Mouse (Mus musculus): ENCODE results near the gene Gm5475. TPM values are rescaled to one million over a fixed set of nuclear protein-coding genes. Genes with fewer than 3 reads are reported as not detected.
A peak's percentile ranks its signal among the peaks of the same experiment; 100 is the strongest.

Gene Gm5475
- polyA plus RNA-seq, 1 experiment from 2014 or later = 0.04 TPM

DNA sequence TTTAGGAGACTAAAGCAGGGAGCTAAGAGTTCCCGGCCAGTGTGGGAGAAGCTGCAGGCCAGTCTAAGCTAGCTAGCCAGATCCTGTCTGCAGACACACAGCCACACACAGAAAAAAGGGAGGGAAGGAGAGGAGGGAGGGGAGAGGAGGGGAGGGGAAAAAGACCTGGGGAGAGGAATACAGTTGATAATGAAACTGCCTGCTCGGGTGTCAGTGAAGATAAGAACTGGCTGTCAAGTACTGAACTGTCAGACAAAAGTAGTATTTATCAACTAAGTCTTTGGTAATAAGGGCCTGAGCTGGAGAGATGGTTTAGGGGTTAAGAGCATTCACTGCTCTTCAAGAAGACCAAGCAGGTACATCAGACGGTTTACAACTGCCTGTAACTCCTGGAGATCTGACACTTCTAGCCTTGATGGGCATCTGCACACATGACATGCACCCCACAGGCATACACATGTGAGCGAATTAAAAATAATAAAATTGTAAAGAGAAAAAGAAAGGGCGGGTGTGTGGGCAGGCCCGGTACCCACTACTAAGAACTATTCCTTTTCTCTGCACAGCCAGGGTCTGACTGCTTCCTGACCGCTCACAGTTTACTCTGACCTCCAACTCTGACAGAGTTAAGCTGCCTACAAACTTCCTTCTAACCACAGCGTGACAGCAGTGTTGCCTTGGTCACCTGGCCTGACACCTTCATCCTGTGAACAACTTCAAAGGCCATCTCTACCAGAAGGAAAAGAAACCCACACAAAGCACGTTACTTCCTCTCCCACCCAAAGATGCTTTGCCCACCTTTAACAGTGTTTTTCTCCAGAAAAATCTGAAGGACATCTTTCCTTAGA, 1.8 kb upstream of the Gm5475 start:
- Histone ChIP-seq H3K4me1 (ENCODE audit: control insufficient read depth, low read depth, low read length) (peaks cover 76% of the 10 kb centered on the region), H3K4me3 (ENCODE audit: low read depth, low read length) (peak overlapping the region; percentile 84)

DNA sequence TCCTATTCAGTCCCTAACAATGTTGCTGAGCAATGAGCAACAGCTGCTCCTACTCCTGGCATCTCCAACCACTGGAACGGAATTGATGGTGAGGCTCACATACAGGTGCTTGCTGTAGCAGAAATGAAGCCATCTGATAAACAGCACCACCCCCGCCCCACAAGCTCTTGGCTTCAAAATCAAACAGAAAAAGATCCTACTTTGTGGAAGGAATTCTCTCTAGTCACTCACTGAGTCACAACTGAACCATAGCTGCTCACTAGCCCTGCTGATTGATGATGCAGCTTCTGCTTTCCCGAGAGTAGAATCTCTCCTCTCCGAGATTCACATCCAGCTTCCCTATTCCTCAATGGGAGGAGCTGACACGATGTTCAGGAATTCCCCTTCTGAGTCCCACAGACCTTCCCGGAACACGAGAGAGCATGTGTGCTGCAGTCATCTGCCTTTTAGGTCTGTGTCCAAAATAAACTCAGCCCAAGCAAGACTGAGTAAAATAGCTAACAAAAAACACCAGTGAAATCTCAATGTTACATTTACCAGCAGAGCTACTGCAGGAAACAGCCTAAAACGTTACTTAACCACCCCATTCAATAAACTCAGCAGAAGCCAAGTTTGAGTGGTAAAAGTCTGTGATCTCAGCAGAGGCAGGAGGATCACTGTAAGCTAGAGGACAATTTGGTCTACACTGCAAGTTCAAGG, 739 bp upstream of the Gm5475 start:
- peaks cover 16% of the 10 kb centered on the region for H3K27me3 ChIP-seq (ENCODE audit: control insufficient read depth, insufficient read depth, low read depth, low read length)
- H3K4me2 ChIP-seq (ENCODE audit: low read depth, low read length) = peak overlapping the region; percentile 74
- ATAC-seq (ENCODE audit: low read depth) = no peak
- H3K4me3 ChIP-seq (ENCODE audit: low read depth, low read length) = peak overlapping the region; percentile 84
- peak overlapping the region; percentile 97 for H3K27ac ChIP-seq (ENCODE audit: low read length)
- no peaks in the 10 kb centered on the region for H3K36me3 ChIP-seq (ENCODE audit: control insufficient read depth, insufficient read depth)
- 10% methylated on average over 8 of the region's 8 CpGs for WGBS (ENCODE audit: insufficient replicate concordance)
- peak overlapping the region; percentile 98 for H3K9ac ChIP-seq (ENCODE audit: low read depth, low read length)
- no peaks in the 10 kb centered on the region for H3K9me3 ChIP-seq (replicated peaks; ENCODE audit: control insufficient read depth, low read length)
- peaks cover 65% of the 10 kb centered on the region for H3K4me1 ChIP-seq (ENCODE audit: control insufficient read depth, low read depth, low read length)

More for the DNA sequence above, 1.8 kb upstream of the Gm5475 start:
- Histone ChIP-seq H3K27ac (ENCODE audit: low read length) (peak overlapping the region; percentile 97), H3K9me3 (replicated peaks; ENCODE audit: control insufficient read depth, low read length) (no peaks in the 10 kb centered on the region), H3K27me3 (ENCODE audit: control insufficient read depth, insufficient read depth, low read depth, low read length) (peaks cover 13% of the 10 kb centered on the region), H3K9ac (ENCODE audit: low read depth, low read length) (peak overlapping the region; percentile 98), H3K36me3 (ENCODE audit: control insufficient read depth, insufficient read depth) (no peaks in the 10 kb centered on the region), H3K4me2 (ENCODE audit: low read depth, low read length) (peak overlapping the region; percentile 74)
- peak; percentile 71 for ATAC-seq (ENCODE audit: low read depth)
- 20% methylated on average over 9 of the region's 9 CpGs for WGBS (ENCODE audit: insufficient replicate concordance)

GRCm38 (mm10) chr15:100422476-100422875, 529 bp downstream of the Gm5475 start:
- peaks cover 16% of the 10 kb centered on the region for H3K27me3 ChIP-seq (ENCODE audit: control insufficient read depth, insufficient read depth, low read depth, low read length)
- H3K9me3 ChIP-seq (replicated peaks; ENCODE audit: control insufficient read depth, low read length) = no peaks in the 10 kb centered on the region
- H3K4me2 ChIP-seq (ENCODE audit: low read depth, low read length) = peak overlapping the region; percentile 74
- WGBS (ENCODE audit: insufficient replicate concordance) = 0% methylated on average over 42 of the region's 44 CpGs
- peak overlapping the region; percentile 84 for H3K4me3 ChIP-seq (ENCODE audit: low read depth, low read length)
- no peaks in the 10 kb centered on the region for H3K36me3 ChIP-seq (ENCODE audit: control insufficient read depth, insufficient read depth)
- H3K27ac ChIP-seq (ENCODE audit: low read length) = peak overlapping the region; percentile 97
- H3K9ac ChIP-seq (ENCODE audit: low read depth, low read length) = peak overlapping the region; percentile 98
- peak; percentile 28 for ATAC-seq (ENCODE audit: low read depth)
- H3K4me1 ChIP-seq (ENCODE audit: control insufficient read depth, low read depth, low read length) = peaks cover 54% of the 10 kb centered on the region

DNA sequence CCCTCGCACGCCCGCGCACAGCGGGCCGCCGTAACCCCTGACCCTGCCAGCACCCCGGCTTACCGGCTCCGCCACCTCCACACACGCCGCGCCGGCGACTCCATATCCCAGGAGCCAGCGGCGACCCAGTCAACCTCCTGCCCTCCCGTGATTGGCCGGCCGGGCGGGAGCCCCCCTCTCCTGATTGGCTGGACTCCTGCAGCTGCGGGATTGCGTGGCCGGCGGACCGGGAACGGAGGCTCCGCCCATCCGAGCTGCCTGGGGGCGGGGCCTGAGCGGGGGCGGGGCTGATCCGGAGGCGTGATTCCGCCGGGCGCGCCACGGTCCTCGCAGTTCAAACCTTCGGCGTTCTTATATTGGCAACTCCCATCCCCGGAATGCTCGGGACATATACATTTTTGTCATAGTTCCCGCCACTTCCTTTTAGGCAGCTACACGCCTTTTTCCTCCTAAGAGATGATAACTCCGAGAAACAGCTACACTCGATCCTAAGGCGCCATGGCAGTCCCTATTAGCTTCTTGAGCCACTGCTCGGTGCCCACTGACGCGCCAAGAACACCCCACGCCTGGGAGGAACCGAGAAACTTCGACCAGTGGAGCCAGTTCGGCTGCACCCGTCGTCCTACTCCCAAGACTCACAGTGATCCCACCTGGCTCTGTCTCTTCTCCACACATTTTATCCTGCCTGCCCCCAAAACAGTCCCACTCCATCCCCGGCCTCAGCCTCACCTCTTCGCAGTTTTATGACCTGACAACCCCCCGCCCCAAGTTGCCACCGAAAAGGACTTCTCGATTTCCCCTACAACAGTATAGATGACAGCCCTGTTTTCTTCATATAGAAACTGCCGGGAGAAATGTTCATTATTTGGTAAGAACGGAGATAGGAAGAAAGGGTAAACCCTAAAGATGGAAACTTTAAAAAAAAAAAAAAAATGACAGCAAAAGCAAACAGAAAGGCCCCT, 1.2 kb downstream of the Gm5475 start:
- ATAC-seq (ENCODE audit: low read depth) = peak; percentile 93
- Histone ChIP-seq H3K36me3 (ENCODE audit: control insufficient read depth, insufficient read depth) (no peaks in the 10 kb centered on the region), H3K4me2 (ENCODE audit: low read depth, low read length) (peak overlapping the region; percentile 99), H3K9me3 (replicated peaks; ENCODE audit: control insufficient read depth, low read length) (no peaks in the 10 kb centered on the region), H3K4me1 (ENCODE audit: control insufficient read depth, low read depth, low read length) (peaks cover 47% of the 10 kb centered on the region), H3K9ac (ENCODE audit: low read depth, low read length) (peak overlapping the region; percentile 98), H3K4me3 (ENCODE audit: low read depth, low read length) (peak overlapping the region; percentile 84), H3K27ac (ENCODE audit: low read length) (peak overlapping the region; percentile 97), H3K27me3 (ENCODE audit: control insufficient read depth, insufficient read depth, low read depth, low read length) (peaks cover 16% of the 10 kb centered on the region)
- WGBS (ENCODE audit: insufficient replicate concordance) = under 1% methylated on average over 58 of the region's 65 CpGs

DNA sequence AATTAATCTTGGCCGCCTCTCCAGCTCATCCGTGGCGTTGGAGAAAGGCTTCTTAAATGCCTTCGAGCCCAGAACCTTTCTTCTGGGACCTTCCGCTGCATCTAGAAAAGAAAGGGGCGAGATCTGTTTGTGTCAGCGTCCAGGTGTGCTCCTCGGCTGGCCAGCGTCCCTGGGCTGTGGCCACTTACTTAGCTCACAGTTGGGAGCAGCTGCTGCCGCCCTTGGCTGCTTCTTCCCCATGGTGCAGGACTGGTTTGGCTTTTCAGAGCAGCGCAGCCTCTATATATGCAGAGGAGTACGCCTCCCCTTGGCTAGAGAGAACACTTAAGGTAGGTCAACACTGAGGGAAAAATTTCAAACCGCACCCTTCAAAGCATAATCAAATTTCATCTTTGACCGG, 2.0 kb downstream of the Gm5475 start:
- WGBS (ENCODE audit: insufficient replicate concordance) = 5% methylated on average over 14 of the region's 14 CpGs
- H3K36me3 ChIP-seq (ENCODE audit: control insufficient read depth, insufficient read depth) = no peaks in the 10 kb centered on the region
- H3K9ac ChIP-seq (ENCODE audit: low read depth, low read length) = peak overlapping the region; percentile 69
- H3K9me3 ChIP-seq (replicated peaks; ENCODE audit: control insufficient read depth, low read length) = no peaks in the 10 kb centered on the region
- peak overlapping the region; percentile 84 for H3K4me3 ChIP-seq (ENCODE audit: low read depth, low read length)
- peak overlapping the region; percentile 99 for H3K4me2 ChIP-seq (ENCODE audit: low read depth, low read length)
- no peak for ATAC-seq (ENCODE audit: low read depth)
- H3K4me1 ChIP-seq (ENCODE audit: control insufficient read depth, low read depth, low read length) = peaks cover 40% of the 10 kb centered on the region
- no peak overlapping the region for H3K27ac ChIP-seq (ENCODE audit: low read length)
- peaks cover 16% of the 10 kb centered on the region for H3K27me3 ChIP-seq (ENCODE audit: control insufficient read depth, insufficient read depth, low read depth, low read length)

DNA sequence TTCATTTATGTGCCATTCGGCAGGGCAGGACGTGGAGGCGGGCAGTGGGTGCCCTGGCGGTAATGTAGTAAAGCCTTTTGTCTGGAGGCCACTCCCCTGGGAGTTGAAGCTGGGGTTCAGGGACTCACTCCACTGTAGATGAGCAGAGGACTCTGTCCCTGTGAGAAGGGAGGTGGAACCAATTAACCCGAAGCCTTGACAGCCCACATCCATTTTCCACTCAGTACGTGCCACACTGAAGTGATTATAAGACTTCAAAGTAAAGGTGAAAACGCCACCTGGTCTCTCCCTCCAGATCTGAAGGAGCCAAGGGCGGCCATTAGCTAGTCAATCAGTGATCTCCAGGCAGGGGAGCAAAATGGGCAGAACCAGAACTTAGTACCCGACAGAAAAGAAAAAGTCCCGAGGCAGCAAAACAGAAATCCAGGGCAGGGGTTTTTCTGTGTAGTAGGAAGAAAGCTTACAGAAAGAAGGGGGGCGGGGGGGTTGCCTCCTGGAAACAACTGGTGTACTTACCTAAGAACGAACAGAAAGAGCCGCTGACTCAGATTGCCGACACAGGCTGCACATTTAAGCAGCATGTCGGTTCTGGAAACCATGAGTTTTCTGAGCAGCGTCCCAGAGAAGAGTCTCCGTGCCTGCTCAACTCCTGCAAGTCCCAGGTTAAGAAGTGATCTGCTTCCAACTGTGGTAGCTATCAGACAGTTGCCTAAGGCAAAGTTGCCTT, 2.6 kb downstream of the Gm5475 start, which contains the start of gene Slc11a2:
Slc11a2 (minus strand) TSS at position 677 of the 727 bp plus-strand sequence.
- 25% methylated on average over 17 of the region's 17 CpGs for WGBS (ENCODE audit: insufficient replicate concordance)
- Histone ChIP-seq H3K9ac (ENCODE audit: low read depth, low read length) (peak within 1 kb of the TSS; percentile 69), H3K4me2 (ENCODE audit: low read depth, low read length) (peak within 1 kb of the TSS; percentile 99), H3K4me1 (ENCODE audit: control insufficient read depth, low read depth, low read length) (peaks cover 34% of the 10 kb centered on the region), H3K27ac (ENCODE audit: low read length) (no peak within 1 kb of the TSS), H3K27me3 (ENCODE audit: control insufficient read depth, insufficient read depth, low read depth, low read length) (peaks cover 16% of the 10 kb centered on the region), H3K4me3 (ENCODE audit: low read depth, low read length) (peak within 1 kb of the TSS; percentile 84), H3K36me3 (ENCODE audit: control insufficient read depth, insufficient read depth) (no peaks in the 10 kb centered on the region), H3K9me3 (replicated peaks; ENCODE audit: control insufficient read depth, low read length) (no peaks in the 10 kb centered on the region)
- no peak for ATAC-seq (ENCODE audit: low read depth)

DNA sequence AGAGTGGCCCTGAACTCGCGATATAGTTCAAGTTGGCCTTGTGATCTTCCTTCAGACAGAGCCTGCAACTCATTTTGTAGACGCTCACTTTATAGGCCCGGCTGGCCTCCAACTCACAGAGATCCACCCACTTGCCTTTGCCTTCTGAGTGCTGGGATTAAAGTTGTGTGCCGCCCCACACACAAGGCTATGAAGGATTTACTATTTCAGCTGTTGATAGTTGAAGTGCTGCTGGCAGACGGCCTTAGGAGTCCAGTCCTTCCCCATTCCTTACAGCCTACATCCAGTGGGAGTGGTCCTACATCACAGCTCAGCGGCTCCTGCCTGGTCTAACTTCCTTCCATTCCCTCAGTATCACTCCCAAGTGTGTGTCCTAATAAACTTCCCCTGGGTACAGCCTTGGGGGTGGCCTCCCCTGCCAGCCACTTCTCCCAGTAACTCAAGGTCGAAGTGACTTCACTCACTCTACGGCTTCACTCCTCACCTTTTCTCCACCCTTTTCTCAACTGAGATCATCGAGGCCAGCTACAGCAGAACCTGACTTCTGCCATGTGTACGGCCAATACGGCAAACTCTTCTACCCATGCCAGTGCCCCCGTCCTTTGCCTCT, 6.5 kb downstream of the Gm5475 start:
- no peaks in the 10 kb centered on the region for H3K9me3 ChIP-seq (replicated peaks; ENCODE audit: control insufficient read depth, low read length)
- 74% methylated on average over 13 of the region's 13 CpGs for WGBS (ENCODE audit: insufficient replicate concordance)
- no peak for ATAC-seq (ENCODE audit: low read depth)
- peaks cover 16% of the 10 kb centered on the region for H3K27me3 ChIP-seq (ENCODE audit: control insufficient read depth, insufficient read depth, low read depth, low read length)
- no peak overlapping the region for H3K27ac ChIP-seq (ENCODE audit: low read length)
- no peaks in the 10 kb centered on the region for H3K36me3 ChIP-seq (ENCODE audit: control insufficient read depth, insufficient read depth)
- H3K9ac ChIP-seq (ENCODE audit: low read depth, low read length) = no peak overlapping the region
- peaks cover 18% of the 10 kb centered on the region for H3K4me1 ChIP-seq (ENCODE audit: control insufficient read depth, low read depth, low read length)
- H3K4me2 ChIP-seq (ENCODE audit: low read depth, low read length) = no peak overlapping the region
- no peak overlapping the region for H3K4me3 ChIP-seq (ENCODE audit: low read depth, low read length)
